Mouse (Mus musculus): ENCODE results near the gene Stab1. TPM values are rescaled to one million over a fixed set of nuclear protein-coding genes. Genes with fewer than 3 reads are reported as not detected.

Stab1 gene
- polyA plus RNA-seq, 1 experiment from 2014 or later: 32.2 TPM

DNA sequence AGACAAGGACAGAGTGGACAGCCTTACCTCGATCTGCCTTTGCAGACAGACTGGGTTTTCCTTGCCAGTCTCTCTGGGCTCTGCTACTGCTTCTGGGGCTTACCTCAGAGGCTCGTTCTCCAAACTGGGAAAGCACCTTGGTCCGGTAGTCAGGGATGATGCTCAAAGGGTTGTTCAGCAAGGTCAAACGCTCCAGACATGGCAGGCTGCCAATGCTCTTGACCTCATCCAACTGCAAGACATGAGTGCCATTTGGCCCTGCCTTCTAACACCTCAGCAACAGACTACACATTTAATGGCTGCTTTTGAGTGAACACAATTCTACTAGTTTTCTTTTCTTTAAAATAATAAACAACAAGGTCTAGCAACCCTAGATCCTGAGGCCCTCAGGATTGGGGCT lies 18.2 kb upstream of the Stab1 start:
- Histone ChIP-seq H3K4me1 (ENCODE audit: control insufficient read depth, low read depth, low read length) (peaks cover 19% of the 10 kb centered on the region), H3K4me2 (ENCODE audit: low read depth, low read length) (no peak overlapping the region)
- ATAC-seq (ENCODE audit: low read depth): no peak

GRCm38 (mm10) chr14:31184195-31184594 lies 15.8 kb upstream of the Stab1 start:
- no peak for ATAC-seq (ENCODE audit: low read depth)
- peaks cover 44% of the 10 kb centered on the region for H3K36me3 ChIP-seq (ENCODE audit: control insufficient read depth, insufficient read depth)
- no peak overlapping the region for H3K4me3 ChIP-seq (ENCODE audit: low read depth, low read length)
- no peaks in the 10 kb centered on the region for H3K9me3 ChIP-seq (replicated peaks; ENCODE audit: control insufficient read depth, low read length)
- no peak overlapping the region for H3K4me2 ChIP-seq (ENCODE audit: low read depth, low read length)
- WGBS (ENCODE audit: insufficient replicate concordance): 78% methylated on average over 12 of the region's 12 CpGs
- H3K27me3 ChIP-seq (ENCODE audit: control insufficient read depth, insufficient read depth, low read depth, low read length): no peaks in the 10 kb centered on the region
- peaks cover 19% of the 10 kb centered on the region for H3K4me1 ChIP-seq (ENCODE audit: control insufficient read depth, low read depth, low read length)
- H3K27ac ChIP-seq (ENCODE audit: low read length): peak overlapping the region; percentile 43
- no peak overlapping the region for H3K9ac ChIP-seq (ENCODE audit: low read depth, low read length)

More for the DNA sequence above, 18.2 kb upstream of the Stab1 start:
- no peak overlapping the region for H3K27ac ChIP-seq (ENCODE audit: low read length)
- H3K9me3 ChIP-seq (replicated peaks; ENCODE audit: control insufficient read depth, low read length): no peaks in the 10 kb centered on the region
- H3K36me3 ChIP-seq (ENCODE audit: control insufficient read depth, insufficient read depth): peaks cover 51% of the 10 kb centered on the region
- no peaks in the 10 kb centered on the region for H3K27me3 ChIP-seq (ENCODE audit: control insufficient read depth, insufficient read depth, low read depth, low read length)
- H3K9ac ChIP-seq (ENCODE audit: low read depth, low read length): no peak overlapping the region
- 68% methylated on average over 4 of the region's 4 CpGs for WGBS (ENCODE audit: insufficient replicate concordance)
- no peak overlapping the region for H3K4me3 ChIP-seq (ENCODE audit: low read depth, low read length)

DNA sequence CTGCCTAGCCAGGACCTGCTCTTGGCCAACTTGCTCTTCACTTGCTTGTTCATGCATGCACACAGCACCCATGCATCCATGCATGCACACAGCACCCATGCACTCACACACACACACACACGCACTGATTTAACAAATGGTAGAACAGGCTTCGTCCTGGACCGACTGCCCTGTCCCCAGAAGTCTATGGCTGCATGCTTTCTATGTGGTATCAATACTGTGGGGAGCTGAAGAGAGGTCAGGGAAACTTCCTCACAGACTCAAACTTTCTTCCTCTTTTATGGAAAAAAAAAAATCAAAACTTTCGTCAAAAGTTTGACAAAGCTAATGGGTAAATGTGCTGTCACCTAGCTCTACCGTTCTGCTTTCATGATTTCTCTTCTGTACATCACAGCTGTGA lies 15.1 kb upstream of the Stab1 start:
- Histone ChIP-seq H3K36me3 (ENCODE audit: control insufficient read depth, insufficient read depth) (peaks cover 44% of the 10 kb centered on the region), H3K27me3 (ENCODE audit: control insufficient read depth, insufficient read depth, low read depth, low read length) (no peaks in the 10 kb centered on the region), H3K4me1 (ENCODE audit: control insufficient read depth, low read depth, low read length) (peaks cover 19% of the 10 kb centered on the region), H3K4me2 (ENCODE audit: low read depth, low read length) (no peak overlapping the region), H3K27ac (ENCODE audit: low read length) (peak overlapping the region; percentile 75), H3K4me3 (ENCODE audit: low read depth, low read length) (no peak overlapping the region), H3K9ac (ENCODE audit: low read depth, low read length) (no peak overlapping the region), H3K9me3 (replicated peaks; ENCODE audit: control insufficient read depth, low read length) (no peaks in the 10 kb centered on the region)
- ATAC-seq (ENCODE audit: low read depth): no peak; the same call in none of the 2 replicates
- 45% methylated on average over 5 of the region's 5 CpGs for WGBS (ENCODE audit: insufficient replicate concordance)

GRCm38 (mm10) chr14:31182786-31183290 lies 14.4 kb upstream of the Stab1 start:
- H3K4me1 ChIP-seq (ENCODE audit: control insufficient read depth, low read depth, low read length): peaks cover 19% of the 10 kb centered on the region
- peak overlapping the region; percentile 11; the same call in 1 of the 2 replicates for H3K4me3 ChIP-seq (ENCODE audit: low read depth, low read length)
- no peaks in the 10 kb centered on the region for H3K27me3 ChIP-seq (ENCODE audit: control insufficient read depth, insufficient read depth, low read depth, low read length)
- H3K27ac ChIP-seq (ENCODE audit: low read length): peak overlapping the region; percentile 75
- no peaks in the 10 kb centered on the region for H3K9me3 ChIP-seq (replicated peaks; ENCODE audit: control insufficient read depth, low read length)
- no peak overlapping the region for H3K4me2 ChIP-seq (ENCODE audit: low read depth, low read length)
- H3K36me3 ChIP-seq (ENCODE audit: control insufficient read depth, insufficient read depth): peaks cover 42% of the 10 kb centered on the region
- H3K9ac ChIP-seq (ENCODE audit: low read depth, low read length): no peak overlapping the region
- ATAC-seq (ENCODE audit: low read depth): peak; percentile 81
- WGBS (ENCODE audit: insufficient replicate concordance): 53% methylated on average over 2 of the region's 2 CpGs

DNA sequence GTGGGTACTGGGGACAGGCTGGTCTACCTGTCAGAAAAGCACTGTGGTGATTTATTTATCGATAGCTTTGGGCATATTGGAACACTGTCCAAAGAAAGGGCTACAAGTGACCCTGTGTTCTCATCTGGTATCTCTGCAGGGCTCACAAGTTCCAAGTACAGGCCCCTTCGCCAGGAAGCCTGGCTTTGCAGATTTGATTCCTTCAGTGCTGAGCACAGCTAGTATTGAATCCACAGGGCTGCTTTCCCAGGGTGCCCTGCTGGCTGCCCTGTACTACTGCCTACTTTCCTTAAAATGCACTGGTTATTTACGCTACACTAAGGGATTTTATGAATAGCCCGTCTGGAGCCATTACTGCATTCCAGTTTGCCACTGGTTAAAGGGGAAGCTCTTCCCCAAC lies 13.1 kb upstream of the Stab1 start:
- WGBS (ENCODE audit: insufficient replicate concordance): 78% methylated on average over 4 of the region's 4 CpGs
- Histone ChIP-seq H3K27me3 (ENCODE audit: control insufficient read depth, insufficient read depth, low read depth, low read length) (no peaks in the 10 kb centered on the region), H3K9ac (ENCODE audit: low read depth, low read length) (no peak overlapping the region), H3K36me3 (ENCODE audit: control insufficient read depth, insufficient read depth) (peaks cover 36% of the 10 kb centered on the region), H3K9me3 (replicated peaks; ENCODE audit: control insufficient read depth, low read length) (no peaks in the 10 kb centered on the region), H3K4me1 (ENCODE audit: control insufficient read depth, low read depth, low read length) (peaks cover 17% of the 10 kb centered on the region), H3K4me2 (ENCODE audit: low read depth, low read length) (no peak overlapping the region), H3K4me3 (ENCODE audit: low read depth, low read length) (no peak overlapping the region), H3K27ac (ENCODE audit: low read length) (peak overlapping the region; percentile 39; the same call in 1 of the 2 replicates)
- no peak for ATAC-seq (ENCODE audit: low read depth)

GRCm38 (mm10) chr14:31179677-31180365 lies 11.4 kb upstream of the Stab1 start:
- Histone ChIP-seq H3K9me3 (replicated peaks; ENCODE audit: control insufficient read depth, low read length) (no peaks in the 10 kb centered on the region), H3K36me3 (ENCODE audit: control insufficient read depth, insufficient read depth) (peaks cover 26% of the 10 kb centered on the region), H3K4me2 (ENCODE audit: low read depth, low read length) (no peak overlapping the region), H3K4me1 (ENCODE audit: control insufficient read depth, low read depth, low read length) (peaks cover 14% of the 10 kb centered on the region), H3K27me3 (ENCODE audit: control insufficient read depth, insufficient read depth, low read depth, low read length) (no peaks in the 10 kb centered on the region), H3K9ac (ENCODE audit: low read depth, low read length) (no peak overlapping the region), H3K4me3 (ENCODE audit: low read depth, low read length) (no peak overlapping the region), H3K27ac (ENCODE audit: low read length) (no peak overlapping the region)
- ATAC-seq (ENCODE audit: low read depth): no peak
- 78% methylated on average over 12 of the region's 12 CpGs for WGBS (ENCODE audit: insufficient replicate concordance)

GRCm38 (mm10) chr14:31177715-31178114 lies 9.3 kb upstream of the Stab1 start:
- Histone ChIP-seq H3K4me1 (ENCODE audit: control insufficient read depth, low read depth, low read length) (peaks cover 6% of the 10 kb centered on the region), H3K4me3 (ENCODE audit: low read depth, low read length) (no peak overlapping the region), H3K4me2 (ENCODE audit: low read depth, low read length) (no peak overlapping the region), H3K9me3 (replicated peaks; ENCODE audit: control insufficient read depth, low read length) (no peaks in the 10 kb centered on the region), H3K27ac (ENCODE audit: low read length) (no peak overlapping the region), H3K9ac (ENCODE audit: low read depth, low read length) (no peak overlapping the region), H3K27me3 (ENCODE audit: control insufficient read depth, insufficient read depth, low read depth, low read length) (no peaks in the 10 kb centered on the region), H3K36me3 (ENCODE audit: control insufficient read depth, insufficient read depth) (peaks cover 37% of the 10 kb centered on the region)
- ATAC-seq (ENCODE audit: low read depth): no peak
- 73% methylated on average over 5 of the region's 5 CpGs for WGBS (ENCODE audit: insufficient replicate concordance)

GRCm38 (mm10) chr14:31177287-31177686 lies 8.8 kb upstream of the Stab1 start:
- WGBS (ENCODE audit: insufficient replicate concordance): 74% methylated on average over 16 of the region's 16 CpGs
- no peaks in the 10 kb centered on the region for H3K9me3 ChIP-seq (replicated peaks; ENCODE audit: control insufficient read depth, low read length)
- no peak overlapping the region for H3K9ac ChIP-seq (ENCODE audit: low read depth, low read length)
- H3K4me2 ChIP-seq (ENCODE audit: low read depth, low read length): no peak overlapping the region
- peaks cover 38% of the 10 kb centered on the region for H3K36me3 ChIP-seq (ENCODE audit: control insufficient read depth, insufficient read depth)
- H3K4me1 ChIP-seq (ENCODE audit: control insufficient read depth, low read depth, low read length): peaks cover 3% of the 10 kb centered on the region
- no peaks in the 10 kb centered on the region for H3K27me3 ChIP-seq (ENCODE audit: control insufficient read depth, insufficient read depth, low read depth, low read length)
- H3K27ac ChIP-seq (ENCODE audit: low read length): no peak overlapping the region
- H3K4me3 ChIP-seq (ENCODE audit: low read depth, low read length): no peak overlapping the region
- no peak for ATAC-seq (ENCODE audit: low read depth)

DNA sequence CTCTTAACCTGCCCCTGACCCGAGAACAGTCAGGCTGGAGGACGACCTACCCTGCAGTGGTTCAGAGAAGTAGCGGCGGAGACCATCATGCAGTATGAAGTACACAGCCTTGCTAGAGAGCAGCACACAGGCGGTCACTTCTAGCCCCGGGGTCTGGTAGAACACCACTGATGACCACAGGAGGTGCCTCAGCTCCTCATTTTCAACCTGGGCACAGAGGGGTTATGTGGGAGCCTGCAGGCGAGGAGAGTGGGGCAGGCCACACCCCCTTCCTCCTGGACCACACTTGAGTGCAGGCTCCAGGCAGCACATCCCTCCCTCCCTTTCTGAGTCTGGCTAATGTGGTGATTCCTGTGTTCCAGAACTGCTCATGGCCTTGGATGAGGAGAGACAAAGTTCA lies 5.1 kb upstream of the Stab1 start:
- Histone ChIP-seq H3K36me3 (ENCODE audit: control insufficient read depth, insufficient read depth) (peaks cover 40% of the 10 kb centered on the region), H3K4me2 (ENCODE audit: low read depth, low read length) (no peak overlapping the region), H3K27me3 (ENCODE audit: control insufficient read depth, insufficient read depth, low read depth, low read length) (no peaks in the 10 kb centered on the region), H3K27ac (ENCODE audit: low read length) (no peak overlapping the region), H3K4me1 (ENCODE audit: control insufficient read depth, low read depth, low read length) (peaks cover 5% of the 10 kb centered on the region), H3K9me3 (replicated peaks; ENCODE audit: control insufficient read depth, low read length) (no peaks in the 10 kb centered on the region), H3K9ac (ENCODE audit: low read depth, low read length) (no peak overlapping the region), H3K4me3 (ENCODE audit: low read depth, low read length) (no peak overlapping the region)
- no peak for ATAC-seq (ENCODE audit: low read depth)
- WGBS (ENCODE audit: insufficient replicate concordance): 74% methylated on average over 7 of the region's 7 CpGs

Data from liver, embryonic 16.5 days (tissue).